Mouse (Mus musculus): ENCODE measurements around the gene D7Ertd443e. TPM values are rescaled to one million over a fixed set of nuclear protein-coding genes. Genes with fewer than 3 reads are reported as not detected.

The D7Ertd443e gene
- 1 to 10 TPM; 3.5 TPM for total RNA-seq (2021)

DNA sequence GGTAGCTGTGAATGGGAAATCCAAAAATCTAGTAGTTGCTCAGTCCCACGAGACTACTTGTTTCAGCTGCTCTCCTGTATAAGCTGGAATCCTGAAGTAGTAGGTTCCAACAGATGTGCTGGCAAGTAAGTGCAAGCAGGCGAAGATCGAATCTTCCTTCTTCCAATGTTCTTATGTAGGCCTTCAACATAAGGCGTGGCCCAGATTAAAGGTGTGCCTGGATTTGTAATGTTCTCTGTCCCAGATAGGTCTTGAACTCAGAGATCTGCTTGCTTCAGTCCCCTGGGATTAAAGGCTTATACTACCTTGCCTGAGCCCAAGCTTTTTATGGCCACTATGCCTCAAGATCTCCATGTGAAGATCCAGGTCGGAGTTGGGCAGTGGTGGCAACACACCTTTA lies at the start of gene D7Ertd443e:
Gene D7Ertd443e, minus strand, starts transcription at position 101 of the 400 bp plus-strand sequence.
- DNase-seq (ENCODE audit: extremely low spot score in 1 of 2, low spot score in 1 of 2), result no peak

- DNase-seq (ENCODE audit: extremely low spot score in 1 of 2, low spot score in 1 of 2), result no peak
Measured at GRCm38 (mm10) chr7:134431681-134432080, 46.2 kb upstream of the D7Ertd443e start.

- DNase-seq (ENCODE audit: extremely low spot score in 1 of 2, low spot score in 1 of 2), result no peak
Measured at GRCm38 (mm10) chr7:134428676-134429075, 43.2 kb upstream of the D7Ertd443e start.

DNA sequence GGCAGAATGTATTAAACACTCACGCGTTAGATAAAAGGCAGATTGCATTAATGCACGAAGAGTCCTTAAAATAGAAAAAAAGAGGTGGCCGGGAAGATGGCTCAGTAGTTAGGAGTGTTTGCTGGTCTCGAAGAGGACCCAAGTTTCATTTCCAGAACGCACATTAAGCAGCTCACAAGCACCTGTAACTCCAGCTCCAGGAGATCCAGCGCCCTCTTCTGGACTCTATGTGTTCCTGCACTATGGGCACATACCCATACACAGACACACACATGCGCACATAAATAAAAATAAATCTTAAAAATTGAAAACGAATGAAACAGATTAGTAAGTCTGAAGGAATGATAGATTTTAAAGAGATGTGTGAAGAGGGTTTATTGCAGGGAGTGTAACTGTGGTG lies 29.6 kb upstream of the D7Ertd443e start:
- no peak for DNase-seq (ENCODE audit: extremely low spot score in 1 of 2, low spot score in 1 of 2)

DNA sequence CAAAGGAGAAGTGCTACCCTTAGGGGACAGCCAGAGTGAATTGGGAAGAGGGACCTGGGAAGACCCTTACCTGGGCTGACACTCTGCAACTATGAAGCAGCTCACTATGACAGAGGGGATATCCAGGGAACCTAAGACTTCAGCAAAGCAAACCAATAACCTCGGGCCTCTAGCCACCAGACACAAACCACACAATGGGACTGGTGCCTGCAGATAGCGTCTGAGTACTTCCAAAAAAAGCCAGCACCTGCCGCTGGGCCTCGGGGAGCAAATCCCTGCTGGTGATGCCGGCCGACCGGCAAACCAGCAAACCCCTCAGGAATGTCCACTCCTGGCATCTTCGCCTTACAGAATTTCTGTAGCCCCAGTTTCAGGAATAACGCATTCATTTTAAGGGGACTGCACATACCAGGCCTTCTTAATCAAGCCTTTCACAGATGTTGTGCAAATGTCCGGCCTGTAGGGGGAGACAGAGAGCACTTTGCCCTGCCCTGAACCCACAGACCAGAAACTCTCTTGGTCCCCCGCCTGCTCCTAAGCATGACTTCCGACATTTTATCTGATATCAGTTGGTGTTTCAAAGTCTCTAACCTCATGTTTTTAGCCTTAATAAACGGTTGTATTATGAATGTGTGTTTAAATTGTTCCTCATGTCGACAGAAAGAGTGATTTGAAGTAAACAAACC lies 28.7 kb upstream of the D7Ertd443e start:
- peak in 1 of 2 experiments; percentile 36 for DNase-seq (ENCODE audit: extremely low spot score in 1 of 2, low spot score in 1 of 2)

DNA sequence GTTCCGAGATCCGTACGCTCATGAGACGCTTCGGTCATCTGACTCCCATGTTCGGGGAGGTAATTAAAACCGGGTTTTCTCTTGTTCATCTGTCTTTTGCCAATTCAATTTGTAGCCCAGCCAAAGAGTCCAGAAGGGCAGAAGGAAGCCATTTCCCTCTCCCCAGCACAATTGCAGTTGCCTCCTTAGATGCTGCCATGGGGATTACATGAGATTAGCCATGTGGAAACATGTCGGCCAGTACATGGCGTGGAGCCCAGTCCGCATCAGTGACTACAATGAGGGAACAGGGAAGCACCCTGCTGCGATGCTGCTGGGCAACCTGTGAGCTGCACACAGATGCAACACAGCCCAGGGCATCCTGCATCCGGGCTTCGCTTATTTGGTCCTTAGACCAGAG lies 23.2 kb upstream of the D7Ertd443e start:
- DNase-seq (ENCODE audit: extremely low spot score in 1 of 2, low spot score in 1 of 2), result peak in 1 of 2 experiments; percentile 7

DNA sequence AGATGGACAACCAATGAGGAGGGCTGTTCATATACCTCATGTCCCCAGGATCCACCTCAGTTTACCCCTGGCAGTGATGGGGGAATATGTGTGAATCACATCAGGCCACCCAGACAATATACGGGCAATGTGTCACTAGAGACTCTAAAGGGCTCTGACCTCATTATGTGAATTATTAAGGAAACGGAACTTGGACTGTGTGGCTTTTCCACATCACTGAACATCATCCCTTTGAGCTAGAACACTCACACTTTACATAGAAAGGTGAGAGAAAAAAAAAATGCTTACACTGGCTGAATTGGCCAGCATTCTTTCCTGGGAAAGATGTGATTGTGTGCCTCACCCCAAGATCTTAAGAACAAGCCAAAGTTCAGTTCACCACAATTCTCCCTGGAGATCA lies 15.3 kb upstream of the D7Ertd443e start:
- no peak for DNase-seq (ENCODE audit: extremely low spot score in 1 of 2, low spot score in 1 of 2)

- DNase-seq (ENCODE audit: extremely low spot score in 1 of 2, low spot score in 1 of 2), result no peak
Measured at GRCm38 (mm10) chr7:134396769-134397168, 11.3 kb upstream of the D7Ertd443e start.

DNA sequence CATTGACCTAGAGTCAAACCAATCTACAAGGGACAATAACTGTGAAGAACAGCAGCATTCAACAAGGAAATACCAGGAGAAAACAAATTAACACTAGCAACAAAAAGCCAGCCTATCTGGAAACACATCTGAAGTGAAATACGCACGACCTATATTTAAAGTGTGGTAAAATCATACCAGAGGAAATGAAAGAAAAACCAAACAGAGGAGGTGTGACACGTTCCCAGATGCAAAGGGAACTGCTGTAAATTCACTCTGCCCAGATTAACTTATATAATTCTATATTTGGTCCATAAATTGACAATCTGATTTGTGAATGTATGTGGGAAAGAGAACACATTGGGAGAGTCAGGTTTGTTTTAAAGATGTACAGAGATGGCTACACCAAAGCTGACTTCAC lies 2.7 kb downstream of the D7Ertd443e start:
- no peak for DNase-seq (ENCODE audit: extremely low spot score in 1 of 2, low spot score in 1 of 2)

DNA sequence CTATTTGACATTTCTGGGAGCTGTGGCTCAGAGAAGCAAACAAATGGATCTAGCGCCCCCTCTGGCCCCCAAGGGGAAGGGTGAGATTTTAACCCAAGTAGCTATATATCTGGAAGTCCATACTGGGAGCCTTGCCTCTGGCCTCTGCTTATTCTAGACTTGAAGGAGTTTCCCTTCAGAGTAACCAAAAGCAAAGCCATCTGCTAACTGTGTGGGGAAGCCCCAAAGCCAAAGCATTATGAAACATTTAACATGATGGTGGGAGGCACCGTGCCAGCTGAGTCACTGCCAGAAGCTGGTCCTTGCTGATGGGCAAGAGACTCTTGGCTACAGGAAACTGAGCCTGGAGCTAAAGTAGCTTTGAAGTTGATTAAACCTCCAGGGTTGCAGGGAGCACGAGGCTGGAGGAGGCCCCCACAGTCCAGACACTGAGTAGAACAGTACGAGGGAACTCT lies 4.0 kb downstream of the D7Ertd443e start:
- DNase-seq (ENCODE audit: extremely low spot score in 1 of 2, low spot score in 1 of 2), result peak; percentile 32 to 63

- peak; percentile 15 to 58 for DNase-seq (ENCODE audit: extremely low spot score in 1 of 2, low spot score in 1 of 2)
Measured at GRCm38 (mm10) chr7:134378273-134378672, 7.2 kb downstream of the D7Ertd443e start.

GRCm38 (mm10) chr7:134376786-134377185 lies 8.7 kb downstream of the D7Ertd443e start:
- peak; percentile 10 to 16 for DNase-seq (ENCODE audit: extremely low spot score in 1 of 2, low spot score in 1 of 2)

DNA sequence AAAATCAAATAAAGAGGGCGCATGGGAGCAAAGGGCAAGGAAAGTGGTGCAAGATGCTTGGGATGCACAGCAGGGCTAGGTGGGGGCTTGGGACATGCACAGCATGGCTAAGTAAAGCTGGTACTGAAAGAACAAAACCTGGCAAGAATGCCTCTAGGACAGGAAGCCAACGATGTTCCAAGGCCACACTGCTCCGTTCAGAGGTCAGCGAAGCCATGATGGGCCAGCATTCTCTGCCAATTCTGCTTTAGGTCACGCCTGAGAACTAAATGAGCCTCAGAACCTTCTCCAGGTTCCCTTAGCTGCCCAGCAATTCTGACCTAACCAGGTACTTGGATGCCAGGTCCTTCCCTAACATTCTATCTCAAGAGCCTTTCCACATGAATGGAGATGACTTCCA lies 13.2 kb downstream of the D7Ertd443e start:
- DNase-seq (ENCODE audit: extremely low spot score in 1 of 2, low spot score in 1 of 2), result no peak

- no peak for DNase-seq (ENCODE audit: extremely low spot score in 1 of 2, low spot score in 1 of 2)
Measured at GRCm38 (mm10) chr7:134369241-134369640, 16.2 kb downstream of the D7Ertd443e start.

DNA sequence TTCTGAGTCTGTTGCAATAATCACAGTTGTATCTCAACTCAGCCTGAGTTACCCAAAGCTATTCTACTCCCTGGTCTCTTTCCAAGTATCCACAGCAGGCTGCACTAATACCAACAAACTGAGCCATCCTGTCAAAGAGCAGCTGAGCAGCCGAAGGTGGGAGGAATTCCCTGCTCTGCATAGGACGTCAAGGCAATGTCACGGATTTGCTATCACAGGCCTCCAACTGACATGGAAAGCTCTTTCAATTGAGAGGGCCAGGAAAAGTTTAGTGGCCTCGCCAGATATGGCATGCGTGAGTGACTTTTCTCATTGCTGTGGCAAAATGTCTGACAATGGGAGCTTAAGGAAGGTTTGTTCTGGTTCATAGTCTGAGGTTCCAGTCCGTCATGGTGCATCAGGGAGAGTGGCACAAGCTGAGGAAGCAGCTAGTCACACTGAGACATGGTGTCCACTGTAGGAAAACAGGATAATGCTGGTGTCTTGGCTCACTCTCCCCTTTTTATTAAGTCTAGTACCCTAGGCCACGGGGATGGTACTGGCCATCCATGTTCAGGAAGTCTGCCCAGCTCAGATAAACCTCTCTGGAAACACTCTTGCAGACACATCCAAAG lies 23.1 kb downstream of the D7Ertd443e start:
- no peak for DNase-seq (ENCODE audit: extremely low spot score in 1 of 2, low spot score in 1 of 2)

DNA sequence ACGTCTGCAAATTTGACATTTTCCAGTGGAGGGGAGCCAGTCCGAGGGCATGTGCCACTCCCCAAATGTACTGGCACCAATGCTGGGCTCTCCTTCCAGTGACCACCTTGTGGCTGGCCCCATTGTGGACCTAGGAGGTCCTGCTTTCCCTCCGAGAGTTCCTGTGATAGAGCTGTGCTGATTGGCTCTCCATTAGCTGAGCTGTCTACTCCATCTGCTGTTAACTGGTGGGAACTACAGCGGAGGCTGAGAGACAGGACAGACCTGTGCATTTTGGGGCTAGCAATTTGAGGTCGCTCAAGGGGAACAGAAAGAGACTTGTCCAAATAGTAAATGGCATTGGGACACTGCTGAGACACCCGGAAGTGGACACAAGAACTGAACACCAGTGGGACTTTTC lies 36.6 kb downstream of the D7Ertd443e start:
- DNase-seq (ENCODE audit: extremely low spot score in 1 of 2, low spot score in 1 of 2), result peak; percentile 38 to 68

DNA sequence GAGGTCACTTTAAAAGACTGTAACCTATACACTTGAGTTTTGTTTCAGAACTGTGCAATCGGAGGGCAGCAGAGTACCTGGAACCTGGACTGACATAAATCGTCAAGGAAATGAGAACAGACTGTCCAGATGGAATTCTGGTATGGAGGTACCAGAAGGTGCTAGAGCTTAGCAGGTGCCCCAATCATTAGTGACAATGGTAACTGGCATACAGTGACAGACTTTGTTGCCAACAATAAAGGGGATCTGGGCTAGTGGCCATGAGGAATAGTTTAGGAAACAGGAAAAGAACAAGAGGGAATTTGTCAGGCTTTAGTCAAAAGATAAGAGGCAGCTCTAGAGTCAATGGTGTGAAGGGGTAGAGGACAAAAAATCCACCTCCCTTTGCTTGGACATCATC lies 43.3 kb downstream of the D7Ertd443e start:
- DNase-seq (ENCODE audit: extremely low spot score in 1 of 2, low spot score in 1 of 2), result no peak

- no peak for DNase-seq (ENCODE audit: extremely low spot score in 1 of 2, low spot score in 1 of 2)
Measured at GRCm38 (mm10) chr7:134335951-134336350, 49.5 kb downstream of the D7Ertd443e start.

DNA sequence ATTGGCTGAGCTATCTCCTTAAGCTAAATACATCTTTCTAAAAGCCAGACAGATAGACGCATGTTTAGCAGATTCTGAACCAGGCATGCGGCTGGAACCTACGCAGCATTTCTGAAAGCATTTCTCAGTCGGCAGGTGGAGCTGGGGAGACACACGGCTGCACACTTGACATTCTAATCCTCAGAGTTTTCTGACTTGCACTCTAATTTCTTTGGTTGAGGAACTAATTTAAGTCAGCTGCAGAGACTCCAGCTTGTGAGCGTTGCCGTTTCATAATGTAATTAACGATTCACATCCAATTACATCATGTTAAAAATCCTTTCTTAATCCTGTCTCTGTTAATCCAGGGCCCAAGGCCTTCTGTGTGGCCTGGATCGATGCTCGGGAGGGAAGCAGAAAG lies 64.5 kb downstream of the D7Ertd443e start:
- no peak for DNase-seq (ENCODE audit: extremely low spot score in 1 of 2, low spot score in 1 of 2)

DNA sequence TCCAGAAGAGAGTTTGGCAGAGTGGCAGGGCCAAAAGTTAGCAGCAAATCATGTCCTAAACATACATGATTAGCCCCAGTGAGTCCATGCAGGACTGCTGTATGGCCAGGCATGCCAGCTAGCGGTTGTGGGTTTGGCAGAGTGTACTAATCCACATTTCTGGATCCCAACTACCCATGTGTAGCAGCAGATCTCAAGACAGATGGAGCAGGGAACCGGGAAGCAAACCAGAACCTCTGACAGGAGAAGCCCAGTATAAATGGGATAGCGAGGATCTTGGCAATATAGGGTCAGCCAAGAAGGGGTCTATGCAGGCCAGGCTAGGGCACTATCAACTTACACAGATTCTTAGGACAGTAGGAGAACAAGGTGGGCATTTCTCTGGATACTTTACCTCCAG lies 83.4 kb downstream of the D7Ertd443e start:
- peak in 1 of 2 experiments; percentile 7 for DNase-seq (ENCODE audit: extremely low spot score in 1 of 2, low spot score in 1 of 2)

DNA sequence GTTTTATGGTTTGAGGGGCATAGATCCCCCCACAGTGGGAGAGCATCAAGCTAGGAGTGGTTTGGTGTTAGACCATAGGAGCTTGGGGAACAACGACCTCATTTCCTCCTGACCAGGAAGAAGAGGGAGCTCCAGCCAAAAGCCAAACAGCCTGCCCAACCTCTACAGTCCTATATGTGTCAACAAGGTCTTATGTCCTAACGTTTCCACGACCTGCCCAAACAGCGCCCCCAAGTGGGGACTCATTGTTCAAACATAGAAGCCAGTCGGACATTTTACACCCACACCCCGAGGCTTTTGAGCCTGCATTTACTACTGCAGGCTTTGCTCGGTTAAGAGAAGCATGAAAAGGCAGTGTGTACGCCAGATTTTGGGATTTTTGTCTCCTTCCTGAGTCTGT lies 84.2 kb downstream of the D7Ertd443e start:
- DNase-seq (ENCODE audit: extremely low spot score in 1 of 2, low spot score in 1 of 2), result peak in 1 of 2 experiments; percentile 11

DNA sequence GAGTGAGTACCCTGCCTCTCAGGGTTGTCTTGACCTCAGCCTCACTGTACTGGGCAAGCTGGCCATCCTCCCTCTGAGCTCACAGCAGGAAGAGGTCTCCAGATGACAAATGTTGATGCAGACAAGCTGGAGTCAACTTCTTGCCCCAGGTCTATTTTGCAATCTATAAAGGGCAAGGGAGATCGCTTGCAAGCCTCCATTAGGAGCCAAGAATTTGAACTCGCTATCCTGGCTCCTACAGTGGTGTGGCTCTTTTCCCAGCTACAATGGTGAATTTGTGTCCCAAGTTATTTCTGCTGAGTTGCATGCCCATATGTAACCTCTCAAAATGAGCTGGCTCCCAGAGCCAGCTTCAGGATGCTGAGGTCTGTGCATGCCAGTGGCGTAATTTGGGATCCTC lies 92.7 kb downstream of the D7Ertd443e start:
- no peak for DNase-seq (ENCODE audit: extremely low spot score in 1 of 2, low spot score in 1 of 2)
